Mouse (Mus musculus) liver, postnatal 0 days (tissue): Measurements from ENCODE around the gene Tmem135.

Source experiments
- CTCF ChIP-seq: sonication (generic); IDR thresholded peaks from 2 replicates; pipeline ENCODE4 v1.5.1; 2016; ENCODE audit warnings: antibody characterized with exemption, low read depth
- EP300 ChIP-seq: IDR thresholded peaks from 2 replicates; pipeline ENCODE4 v1.6.1; 2016; ENCODE audit warnings: antibody characterized with exemption, low read depth, mild to moderate bottlenecking

GRCm38 (mm10) chr7:89371623-89372295, 32.3 kb downstream of the Tmem135 start:
- TF ChIP-seq EP300 = no peak
- no peak for TF ChIP-seq CTCF
